Mouse (Mus musculus) midbrain, postnatal 0 days (tissue): Measurements from ENCODE around the gene Ncoa1. TPM values are rescaled to one million over a fixed set of nuclear protein-coding genes. Genes with fewer than 3 reads are reported as not detected.

Experiments used
- ATAC-seq: fragments of 200-750 bp; cut with Nextera tagmentation; 2 replicates; pipeline ENCODE4 v1.8.0; 2017; ENCODE audit warnings: moderate number of reproducible peaks, mild to moderate bottlenecking, moderate TSS enrichment, moderate library complexity; ENCODE audit not compliant: low FRiP score
- DNase-seq: peaks from one replicate; pipeline ENCODE4 v3.0.0-alpha.2; 2015; ENCODE audit warnings: low spot score
- H3K27ac ChIP-seq: fragments of 300-500 bp; sonication (generic); 2 replicates; pipeline ENCODE4 v1.5.1; 2014; ENCODE audit warnings: low read depth, mild to moderate bottlenecking, low read length, mixed read lengths
- H3K27me3 ChIP-seq: fragments of 300-500 bp; sonication (generic); 2 replicates; pipeline ENCODE4 v1.6.1; 2014; ENCODE audit warnings: low read length, control low read depth, mixed read lengths; ENCODE audit not compliant: insufficient read depth
- H3K36me3 ChIP-seq: fragments of 300-500 bp; sonication (generic); 2 replicates; pipeline ENCODE4 v1.6.1; 2014; ENCODE audit warnings: low read length, control low read depth, mixed read lengths; ENCODE audit not compliant: insufficient read depth
- H3K4me1 ChIP-seq: fragments of 300-500 bp; sonication (generic); 2 replicates; pipeline ENCODE4 v1.6.1; 2014; ENCODE audit warnings: mild to moderate bottlenecking, control low read depth, antibody characterized with exemption, low read length, mixed read lengths; ENCODE audit not compliant: insufficient read depth
- H3K4me2 ChIP-seq: fragments of 300-500 bp; sonication (generic); 2 replicates; pipeline ENCODE4 v1.6.1; 2014; ENCODE audit warnings: low read depth, mild to moderate bottlenecking, low read length, mixed read lengths; ENCODE audit not compliant: poor library complexity, severe bottlenecking
- H3K4me3 ChIP-seq: fragments of 300-500 bp; sonication (generic); 2 replicates; pipeline ENCODE4 v1.5.1; 2014; ENCODE audit warnings: low read depth, mild to moderate bottlenecking, low read length, moderate library complexity
- H3K9ac ChIP-seq: fragments of 300-500 bp; sonication (generic); replicated peaks from 2 replicates; pipeline ENCODE4 v1.6.1; 2014; ENCODE audit warnings: mild to moderate bottlenecking, low read length, moderate library complexity, mixed read lengths; ENCODE audit not compliant: poor library complexity, severe bottlenecking
- H3K9me3 ChIP-seq: fragments of 300-500 bp; sonication (generic); 2 replicates; pipeline ENCODE4 v1.6.1; 2016; ENCODE audit warnings: low read length, control low read depth
- CTCF ChIP-seq: IDR thresholded peaks from 2 replicates; pipeline ENCODE4 v1.5.1; 2016; ENCODE audit warnings: antibody characterized with exemption, mild to moderate bottlenecking
- WGBS: fragments of 180-500 bp; shearing (Covaris S2); extraction: QIAGEN DNeasy Blood & Tissue Kit; methylation state at CpG from one replicate; pipeline ENCODE4 v1.1.7; 2014; 5-methylcytosine and 5-hydroxymethylcytosine counted together
- polyA plus RNA-seq: library from polyadenylated mRNA; unstranded; fragments of >200 nt; fragmentation: Nextera tagmentation; extraction: Ambion mirVana; gene quantifications from 2 replicates; pipeline ENCODE4 v1.2.1, GENCODE M21; 2015
- total RNA-seq: library from RNA; depleted of rRNA; stranded (reverse); fragments of >200 nt; gene quantifications from 2 replicates; pipeline ENCODE4 v1.2.3, GENCODE M21; 2014; rRNA removed

Ncoa1 gene
- total and polyA plus RNA-seq, 2 experiments from 2014 or later: 9.9 to 37.2 TPM

DNA sequence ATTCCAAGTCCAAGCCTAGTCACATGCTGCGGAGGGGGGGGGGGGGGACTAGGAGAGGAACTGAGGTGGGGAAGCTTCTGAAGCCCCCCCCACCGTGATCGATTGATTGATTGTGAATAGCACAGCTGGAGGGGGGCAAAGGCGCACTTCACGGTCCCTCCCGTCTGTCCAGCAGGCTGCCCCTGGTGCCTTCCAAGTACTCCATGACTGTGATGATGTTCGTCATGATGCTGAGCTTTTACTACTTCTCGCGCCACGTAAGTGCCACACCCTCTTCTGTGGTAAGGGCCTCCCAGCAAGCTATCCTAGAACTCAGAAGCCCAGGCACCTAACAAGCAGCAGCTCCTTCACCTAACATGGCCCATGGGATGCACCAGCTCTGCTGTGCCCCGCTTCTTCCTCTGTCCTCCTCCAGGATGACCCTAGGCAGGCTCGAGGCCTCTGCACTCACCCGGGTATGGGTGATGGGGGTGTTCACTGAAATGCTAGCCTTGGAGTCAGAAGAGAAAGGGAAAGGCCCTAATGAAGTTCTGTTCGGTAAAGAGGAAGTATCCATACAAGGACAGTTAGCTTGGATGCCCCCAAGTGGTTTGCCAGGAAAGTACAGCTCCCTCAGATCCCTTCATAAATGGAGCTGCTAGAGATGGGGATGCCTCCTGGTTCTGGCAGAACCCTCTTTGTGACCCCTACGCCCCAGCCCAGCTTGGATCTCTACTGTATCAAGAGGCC, 268.4 kb downstream of the Ncoa1 start:
- Histone ChIP-seq H3K9ac (no peak overlapping the region), H3K9me3 (no peaks in the 10 kb centered on the region), H3K4me3 (no peak overlapping the region), H3K4me2 (no peak overlapping the region), H3K36me3 (peaks cover 63% of the 10 kb centered on the region), H3K27ac (no peak overlapping the region), H3K27me3 (no peaks in the 10 kb centered on the region), H3K4me1 (no peaks in the 10 kb centered on the region)
- peak; percentile 66 for DNase-seq
- 75% methylated on average over 15 of the region's 15 CpGs for WGBS
- TF ChIP-seq CTCF: peak; percentile 74
- ATAC-seq: no peak

DNA sequence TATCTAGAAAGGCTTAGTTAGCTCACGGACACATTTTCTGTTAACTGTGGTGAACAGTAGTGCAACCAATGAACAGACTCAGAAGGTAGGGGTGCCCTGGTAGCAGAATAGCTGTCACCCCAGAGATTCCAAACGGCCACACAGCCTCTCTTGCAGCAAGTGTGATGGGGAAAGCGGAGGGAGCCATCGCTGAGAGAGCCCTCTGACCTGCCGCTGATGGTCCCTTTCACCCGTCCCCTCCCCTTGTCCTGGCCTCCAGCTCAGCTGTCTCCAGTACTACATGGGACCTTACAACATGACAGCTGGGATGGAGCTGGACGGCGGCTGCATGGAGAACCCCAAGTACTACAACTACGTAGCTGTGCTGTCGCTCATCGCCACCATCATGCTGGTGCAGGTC, 270.9 kb downstream of the Ncoa1 start:
- Histone ChIP-seq H3K9ac (no peak overlapping the region), H3K9me3 (no peaks in the 10 kb centered on the region), H3K27me3 (no peaks in the 10 kb centered on the region), H3K27ac (no peak overlapping the region), H3K4me3 (no peak overlapping the region), H3K36me3 (peaks cover 57% of the 10 kb centered on the region), H3K4me2 (no peak overlapping the region), H3K4me1 (no peaks in the 10 kb centered on the region)
- ATAC-seq: no peak
- no peak for TF ChIP-seq CTCF
- DNase-seq: no peak
- WGBS: 96% methylated on average over 11 of the region's 11 CpGs

DNA sequence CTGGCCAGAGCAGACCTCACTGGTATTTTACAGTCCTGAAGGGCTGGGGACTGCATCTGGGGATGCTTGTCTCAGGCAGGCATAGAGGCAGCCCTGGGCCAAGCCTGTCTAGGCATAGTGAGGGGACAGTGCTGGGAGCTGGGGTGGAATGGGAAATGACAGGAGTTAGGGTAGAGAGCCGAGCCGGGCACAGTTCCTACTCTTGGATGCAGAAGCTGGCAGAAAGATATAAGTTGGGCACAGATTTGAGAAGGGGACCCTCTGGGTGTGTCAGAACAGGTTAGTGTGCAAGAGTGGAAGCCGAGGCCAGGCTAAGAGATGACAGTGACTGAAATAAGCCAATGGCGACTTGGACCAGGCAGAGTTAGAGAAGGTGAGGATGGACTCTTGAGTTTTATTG, 274.8 kb downstream of the Ncoa1 start:
- no peak overlapping the region for H3K27ac ChIP-seq
- ATAC-seq (no peak), DNase-seq (no peak)
- no peak overlapping the region for H3K4me2 ChIP-seq
- H3K27me3 ChIP-seq: no peaks in the 10 kb centered on the region
- H3K9me3 ChIP-seq: no peaks in the 10 kb centered on the region
- H3K4me1 ChIP-seq: no peaks in the 10 kb centered on the region
- no peak overlapping the region for H3K4me3 ChIP-seq
- WGBS: 92% methylated on average over 4 of the region's 4 CpGs
- no peak overlapping the region for H3K9ac ChIP-seq
- no peak for TF ChIP-seq CTCF
- peaks cover 63% of the 10 kb centered on the region for H3K36me3 ChIP-seq

DNA sequence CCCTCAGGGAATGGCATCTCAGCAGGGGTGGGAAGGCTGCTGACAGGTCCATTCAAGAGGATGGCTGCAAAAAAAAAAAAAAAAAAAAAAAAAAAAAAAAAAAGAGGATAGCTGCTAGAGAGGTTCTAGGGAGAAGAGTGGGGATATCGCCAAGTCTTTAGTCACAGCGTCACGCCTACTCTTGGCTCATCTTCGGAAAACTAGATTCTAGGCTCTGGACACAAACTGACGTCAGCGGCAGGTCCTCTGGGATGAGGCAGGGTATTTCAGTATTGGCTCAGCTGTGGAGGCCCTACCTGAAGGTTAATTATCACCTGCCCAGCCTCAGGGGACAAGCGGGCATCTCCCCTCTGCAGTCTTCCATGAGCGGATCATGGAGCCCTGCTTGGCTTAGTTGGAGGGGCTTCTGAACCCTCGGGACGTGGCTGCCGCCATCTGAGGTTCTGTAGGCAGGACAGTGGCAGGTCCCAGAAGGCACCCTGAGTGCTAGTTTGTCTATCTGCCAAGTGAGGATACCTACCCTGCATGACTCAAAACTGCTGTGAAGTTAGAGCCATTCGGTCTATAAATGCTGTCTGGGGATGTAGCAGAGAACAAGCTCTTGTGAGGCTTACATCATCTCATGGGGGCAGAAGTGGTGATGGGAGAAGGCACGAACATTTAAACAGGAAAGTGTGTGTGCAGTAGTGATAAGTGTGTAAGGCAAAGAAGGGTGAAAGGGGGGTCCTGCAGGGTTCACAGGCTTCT, 275.4 kb downstream of the Ncoa1 start:
- H3K27me3 ChIP-seq: no peaks in the 10 kb centered on the region
- H3K4me1 ChIP-seq: no peaks in the 10 kb centered on the region
- no peak overlapping the region for H3K4me3 ChIP-seq
- no peaks in the 10 kb centered on the region for H3K9me3 ChIP-seq
- peaks cover 62% of the 10 kb centered on the region for H3K36me3 ChIP-seq
- H3K27ac ChIP-seq: no peak overlapping the region
- ATAC-seq (no peak), DNase-seq (peak; percentile 37)
- WGBS: 81% methylated on average over 13 of the region's 13 CpGs
- TF ChIP-seq CTCF: no peak
- H3K4me2 ChIP-seq: no peak overlapping the region
- H3K9ac ChIP-seq: no peak overlapping the region

DNA sequence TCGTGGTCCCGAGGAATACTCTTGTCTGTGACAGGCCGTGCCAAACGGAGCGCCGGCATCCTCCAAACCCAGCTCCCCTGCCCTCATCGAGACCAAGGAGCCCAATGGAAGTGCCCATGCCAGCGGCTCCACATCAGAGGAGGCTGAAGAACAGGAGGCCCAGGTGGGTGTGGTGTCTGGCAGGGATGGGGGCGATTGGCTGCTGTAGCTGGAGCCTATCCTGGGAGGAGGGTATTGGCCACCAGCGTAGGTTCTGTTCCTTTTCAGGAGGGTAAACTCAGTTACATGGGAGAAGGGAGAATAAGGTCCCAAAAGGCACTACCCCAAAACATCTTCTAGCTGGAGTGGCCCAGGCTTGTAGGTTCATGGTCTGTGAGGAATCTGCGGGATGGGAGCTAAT, 277.7 kb downstream of the Ncoa1 start:
- ATAC-seq: no peak
- H3K4me1 ChIP-seq: no peaks in the 10 kb centered on the region
- no peak for TF ChIP-seq CTCF

DNA sequence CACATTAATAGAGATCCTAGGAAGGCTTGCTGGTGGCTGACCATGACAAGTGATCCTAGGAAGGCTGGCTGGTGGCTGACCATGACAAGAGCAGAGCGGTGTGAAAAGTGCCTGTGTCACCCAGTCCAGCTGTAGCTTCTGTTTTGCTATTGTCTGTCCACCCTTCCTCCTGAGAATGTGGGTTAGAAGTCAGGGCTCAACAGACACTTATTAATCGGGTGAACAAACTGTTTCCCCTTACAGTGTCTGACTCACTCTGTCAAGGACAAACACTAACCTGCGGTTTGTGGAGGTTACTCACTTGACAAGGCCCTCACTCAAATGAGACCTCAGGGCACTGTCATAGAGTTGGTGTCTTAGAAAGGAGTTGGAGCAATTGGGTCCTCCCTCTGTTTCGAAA, 278.3 kb downstream of the Ncoa1 start:
- no peak overlapping the region for H3K9ac ChIP-seq
- WGBS: 94% methylated on average over 4 of the region's 4 CpGs
- H3K9me3 ChIP-seq: no peaks in the 10 kb centered on the region
- no peak for TF ChIP-seq CTCF
- no peaks in the 10 kb centered on the region for H3K27me3 ChIP-seq
- no peak overlapping the region for H3K4me2 ChIP-seq
- DNase-seq (no peak), ATAC-seq (no peak)
- H3K4me1 ChIP-seq: no peaks in the 10 kb centered on the region
- H3K27ac ChIP-seq: no peak overlapping the region
- H3K36me3 ChIP-seq: peaks cover 58% of the 10 kb centered on the region
- no peak overlapping the region for H3K4me3 ChIP-seq

More for the DNA sequence above, 277.7 kb downstream of the Ncoa1 start:
- no peaks in the 10 kb centered on the region for H3K9me3 ChIP-seq
- no peaks in the 10 kb centered on the region for H3K27me3 ChIP-seq
- H3K27ac ChIP-seq: no peak overlapping the region
- H3K9ac ChIP-seq: no peak overlapping the region
- H3K36me3 ChIP-seq: peaks cover 57% of the 10 kb centered on the region
- H3K4me3 ChIP-seq: no peak overlapping the region
- no peak for DNase-seq
- 95% methylated on average over 11 of the region's 11 CpGs for WGBS
- H3K4me2 ChIP-seq: no peak overlapping the region

Other genes with a start within 250 kb of the Ncoa1 start
- gene Ptrhd1, start 243.2 kb downstream of the Ncoa1 start, total RNA-seq: 6.9 and 8.5 TPM in 2 replicates
- 8.3 and 8.4 TPM in 2 replicates for gene Ptrhd1, start 243.2 kb downstream of the Ncoa1 start, polyA plus RNA-seq
- gene Cenpo, start 242.9 kb downstream of the Ncoa1 start, total RNA-seq: 7.0 and 9.3 TPM in 2 replicates
- gene Cenpo, start 242.9 kb downstream of the Ncoa1 start, polyA plus RNA-seq: 5.4 and 5.8 TPM in 2 replicates
- gene Itsn2, start 115.5 kb upstream of the Ncoa1 start, total RNA-seq: 23.4 and 27.1 TPM in 2 replicates
- 19.7 and 20.6 TPM in 2 replicates for gene Itsn2, start 115.5 kb upstream of the Ncoa1 start, polyA plus RNA-seq
- not detected in 2 replicates for gene Gm3625, start 115.7 kb upstream of the Ncoa1 start, total RNA-seq
- gene Gm3625, start 115.7 kb upstream of the Ncoa1 start, polyA plus RNA-seq: not detected in 2 replicates